Comparison of ENCODE assay signal across 8 mouse cellular contexts in genomic region chr3:146500003-146500809, GRCm38 (mm10). TPM values are rescaled to one million over a fixed set of nuclear protein-coding genes. Genes with fewer than 3 reads are reported as not detected.
DNase-seq lines count a peak whose midpoint lies in the region; ATAC-seq and TF ChIP-seq lines count a peak whose summit lies in the region.

No protein-coding gene starts in this region.

- under 1% methylated on average over 57 of the region's 57 CpGs for WGBS in forebrain, embryonic 10.5 days
- under 1% methylated on average over 43 of the region's 57 CpGs for WGBS in hindbrain, embryonic 11.5 days
- WGBS in limb, embryonic 14.5 days: 1% methylated on average over 24 of the region's 57 CpGs
- WGBS in midbrain, embryonic 13.5 days: under 1% methylated on average over 57 of the region's 57 CpGs

- H3K27me3 ChIP-seq in forebrain, embryonic 10.5 days (ENCODE audit: poor library complexity, severe bottlenecking): no peaks in the 10 kb centered on the region
- no peaks in the 10 kb centered on the region for H3K27me3 ChIP-seq in hindbrain, embryonic 11.5 days (ENCODE audit: control insufficient read depth, insufficient read depth, low read length)
- no peaks in the 10 kb centered on the region for H3K27me3 ChIP-seq in limb, embryonic 14.5 days (ENCODE audit: control insufficient read depth, insufficient read depth, low read length)
- H3K27me3 ChIP-seq in midbrain, embryonic 13.5 days: no peaks in the 10 kb centered on the region

- peaks cover 32% of the 10 kb centered on the region for H3K4me1 ChIP-seq in forebrain, embryonic 10.5 days
- H3K4me1 ChIP-seq in hindbrain, embryonic 11.5 days (replicated peaks; ENCODE audit: control insufficient read depth, insufficient read depth, low read length): no peaks in the 10 kb centered on the region
- peaks cover 16% of the 10 kb centered on the region for H3K4me1 ChIP-seq in limb, embryonic 14.5 days (ENCODE audit: control insufficient read depth, insufficient read depth, low read length)
- peaks cover 25% of the 10 kb centered on the region for H3K4me1 ChIP-seq in midbrain, embryonic 13.5 days (replicated peaks)

- TF ChIP-seq CTCF in layer of hippocampus, adult 2 months (conservative IDR thresholded peaks at IDR 0.05): no peak

- peak overlapping the region; percentile 74 for H3K4me3 ChIP-seq in layer of hippocampus, adult 2 months
- peak overlapping the region; percentile 91 for H3K4me3 ChIP-seq in forebrain, embryonic 10.5 days
- H3K4me3 ChIP-seq in hindbrain, embryonic 11.5 days (ENCODE audit: low read depth, low read length): peak overlapping the region; percentile 85
- peak overlapping the region; percentile 93 for H3K4me3 ChIP-seq in limb, embryonic 14.5 days (replicated peaks; ENCODE audit: low read length)
- peak overlapping the region; percentile 80 for H3K4me3 ChIP-seq in midbrain, embryonic 13.5 days (replicated peaks)

- peak overlapping the region; percentile 46 for H3K4me2 ChIP-seq in hindbrain, embryonic 11.5 days (replicated peaks; ENCODE audit: low read depth, low read length)
- H3K4me2 ChIP-seq in limb, embryonic 14.5 days (replicated peaks; ENCODE audit: low read depth, low read length, severe bottlenecking): peak overlapping the region; percentile 79
- H3K4me2 ChIP-seq in midbrain, embryonic 13.5 days (replicated peaks): peak overlapping the region; percentile 66

- H3K9me3 ChIP-seq in forebrain, embryonic 10.5 days: no peaks in the 10 kb centered on the region
- H3K9me3 ChIP-seq in hindbrain, embryonic 11.5 days (ENCODE audit: control insufficient read depth, low read length): no peaks in the 10 kb centered on the region
- no peaks in the 10 kb centered on the region for H3K9me3 ChIP-seq in limb, embryonic 14.5 days (ENCODE audit: control insufficient read depth, low read length)
- H3K9me3 ChIP-seq in midbrain, embryonic 13.5 days: no peaks in the 10 kb centered on the region

- peak; percentile 86; the same call in 1 of the 2 replicates for ATAC-seq in hindbrain, embryonic 11.5 days (ENCODE audit: low FRiP score)
- ATAC-seq in limb, embryonic 14.5 days (ENCODE audit: low FRiP score, low read depth): peak; percentile 77
- peak; percentile 90 for ATAC-seq in midbrain, embryonic 13.5 days

- H3K36me3 ChIP-seq in forebrain, embryonic 10.5 days (replicated peaks): peaks cover 35% of the 10 kb centered on the region
- H3K36me3 ChIP-seq in hindbrain, embryonic 11.5 days (ENCODE audit: control insufficient read depth, insufficient read depth, low read length): 0 out of 2 replicates have a peak, but pooled peaks cover 2% of the 10 kb centered on the region
- H3K36me3 ChIP-seq in limb, embryonic 14.5 days (ENCODE audit: control insufficient read depth, insufficient read depth, low read length): peaks cover 18% of the 10 kb centered on the region
- peaks cover 8% of the 10 kb centered on the region for H3K36me3 ChIP-seq in midbrain, embryonic 13.5 days

- H3K27ac ChIP-seq in layer of hippocampus, adult 2 months: peak overlapping the region; percentile 82
- H3K27ac ChIP-seq in forebrain, embryonic 10.5 days: peak overlapping the region; percentile 98
- peak overlapping the region; percentile 85 for H3K27ac ChIP-seq in hindbrain, embryonic 11.5 days (ENCODE audit: low read depth, low read length)
- H3K27ac ChIP-seq in limb, embryonic 14.5 days (replicated peaks; ENCODE audit: low read depth, low read length): peak overlapping the region; percentile 96
- peak overlapping the region; percentile 77 for H3K27ac ChIP-seq in midbrain, embryonic 13.5 days

- peak overlapping the region; percentile 93 for H3K9ac ChIP-seq in hindbrain, embryonic 11.5 days (ENCODE audit: low read depth, low read length)
- H3K9ac ChIP-seq in limb, embryonic 14.5 days (ENCODE audit: low read depth, low read length, severe bottlenecking): peak overlapping the region; percentile 94
- peak overlapping the region; percentile 82 for H3K9ac ChIP-seq in midbrain, embryonic 13.5 days (replicated peaks)

- no peak for TF ChIP-seq POLR2A in limb, embryonic 14.5 days (IDR thresholded peaks at IDR 0.05; ENCODE audit: borderline replicate concordance, extremely low read depth, insufficient read depth, insufficient read length)

- DNase-seq in layer of hippocampus, adult 2 months (ENCODE audit: low spot score in 2 of 2): peak in 1 of 2 experiments; percentile 12
- DNase-seq in layer of hippocampus, postnatal 36 days: no peak
- peak; percentile 68 for DNase-seq in adrenal gland, postnatal 14 days
- peak; percentile 71 for DNase-seq in forebrain, embryonic 10.5 days (ENCODE audit: extremely low spot score, low spot score)
- peak; percentile 76 for DNase-seq in hindbrain, embryonic 11.5 days (ENCODE audit: low spot score)
- peak; percentile 60 for DNase-seq in limb, embryonic 14.5 days (ENCODE audit: low spot score)
- peak; percentile 59 to 82 for DNase-seq in spleen, postnatal 4 days (ENCODE audit: low spot score in 2 of 2)

RNA-seq across cellular contexts. Expression of gene Gng5, which starts 0.6 kb away (rescaled TPM):
- 10 to 100 TPM; 44.5 to 46.2 TPM for total RNA-seq in layer of hippocampus, adult 2 months (2021)
- total RNA-seq in layer of hippocampus, postnatal 36 days (2021): 10 to 100 TPM; 44.8 to 53.1 TPM
- 286 and 296 TPM in 2 replicates for total RNA-seq in adrenal gland, postnatal 14 days (2021)
- polyA plus RNA-seq in forebrain, embryonic 10.5 days (2016; fragmentation: Nextera tagmentation; extraction: Ambion mirVana): 1,224 and 1,240 TPM in 2 replicates
- 1,010 and 1,042 TPM in 2 replicates for polyA plus RNA-seq in hindbrain, embryonic 11.5 days (2014; fragmentation: Nextera tagmentation; extraction: Ambion mirVana)
- 339 and 385 TPM in 2 replicates for polyA plus RNA-seq in limb, embryonic 14.5 days (2012; rRNA removed)
- 839 and 880 TPM in 2 replicates for polyA plus RNA-seq in limb, embryonic 14.5 days (2014; fragmentation: Nextera tagmentation; extraction: Ambion mirVana)
- polyA plus RNA-seq in midbrain, embryonic 13.5 days (2015; fragmentation: Nextera tagmentation; extraction: Ambion mirVana): 606 and 609 TPM in 2 replicates

RNA-seq across cellular contexts. Expression of gene Spata1, which starts 0.7 kb away (rescaled TPM):
- 1 to 10 TPM; 2.8 to 4.9 TPM for total RNA-seq in layer of hippocampus, adult 2 months (2021)
- 1 to 10 TPM; 2.8 to 3.3 TPM for total RNA-seq in layer of hippocampus, postnatal 36 days (2021)
- total RNA-seq in adrenal gland, postnatal 14 days (2021): 2.4 and 3.4 TPM in 2 replicates
- 5.2 and 5.6 TPM in 2 replicates for polyA plus RNA-seq in forebrain, embryonic 10.5 days (2016; fragmentation: Nextera tagmentation; extraction: Ambion mirVana)
- polyA plus RNA-seq in hindbrain, embryonic 11.5 days (2014; fragmentation: Nextera tagmentation; extraction: Ambion mirVana): 6.9 and 7.4 TPM in 2 replicates
- 8.2 and 13.8 TPM in 2 replicates for polyA plus RNA-seq in limb, embryonic 14.5 days (2012; rRNA removed)
- polyA plus RNA-seq in limb, embryonic 14.5 days (2014; fragmentation: Nextera tagmentation; extraction: Ambion mirVana): 6.4 and 7.0 TPM in 2 replicates
- polyA plus RNA-seq in midbrain, embryonic 13.5 days (2015; fragmentation: Nextera tagmentation; extraction: Ambion mirVana): 5.5 and 5.8 TPM in 2 replicates

RNA-seq across cellular contexts. Expression of gene Rpf1, which starts 21.0 kb away (rescaled TPM):
- 10 to 100 TPM; 16.3 to 17.1 TPM for total RNA-seq in layer of hippocampus, adult 2 months (2021)
- 10 to 100 TPM; 18.0 to 18.2 TPM for total RNA-seq in layer of hippocampus, postnatal 36 days (2021)
- 29.9 and 37.0 TPM in 2 replicates for total RNA-seq in adrenal gland, postnatal 14 days (2021)
- 68.2 and 70.5 TPM in 2 replicates for polyA plus RNA-seq in forebrain, embryonic 10.5 days (2016; fragmentation: Nextera tagmentation; extraction: Ambion mirVana)
- polyA plus RNA-seq in hindbrain, embryonic 11.5 days (2014; fragmentation: Nextera tagmentation; extraction: Ambion mirVana): 75.2 and 79.4 TPM in 2 replicates
- polyA plus RNA-seq in limb, embryonic 14.5 days (2012; rRNA removed): 27.3 and 41.5 TPM in 2 replicates
- 46.2 and 47.5 TPM in 2 replicates for polyA plus RNA-seq in limb, embryonic 14.5 days (2014; fragmentation: Nextera tagmentation; extraction: Ambion mirVana)
- polyA plus RNA-seq in midbrain, embryonic 13.5 days (2015; fragmentation: Nextera tagmentation; extraction: Ambion mirVana): 52.4 and 55.6 TPM in 2 replicates

RNA-seq across cellular contexts. Expression of gene Ctbs, which starts 50.6 kb away (rescaled TPM):
- total RNA-seq in layer of hippocampus, adult 2 months (2021): 1 to 10 TPM; 9.0 to 9.1 TPM
- 1 to 10 TPM; 7.1 to 8.7 TPM for total RNA-seq in layer of hippocampus, postnatal 36 days (2021)
- 9.6 and 9.8 TPM in 2 replicates for total RNA-seq in adrenal gland, postnatal 14 days (2021)
- polyA plus RNA-seq in forebrain, embryonic 10.5 days (2016; fragmentation: Nextera tagmentation; extraction: Ambion mirVana): 4.5 and 6.1 TPM in 2 replicates
- 6.7 and 8.8 TPM in 2 replicates for polyA plus RNA-seq in hindbrain, embryonic 11.5 days (2014; fragmentation: Nextera tagmentation; extraction: Ambion mirVana)
- 5.2 and 5.4 TPM in 2 replicates for polyA plus RNA-seq in limb, embryonic 14.5 days (2012; rRNA removed)
- 8.8 and 9.3 TPM in 2 replicates for polyA plus RNA-seq in limb, embryonic 14.5 days (2014; fragmentation: Nextera tagmentation; extraction: Ambion mirVana)
- 4.2 and 4.6 TPM in 2 replicates for polyA plus RNA-seq in midbrain, embryonic 13.5 days (2015; fragmentation: Nextera tagmentation; extraction: Ambion mirVana)

Comparison
In these comparisons a context has a peak if more than half of its experiments do, and no peak if none do; other contexts are left out.
1. DNase-seq: peak in adrenal gland, postnatal 14 days (single experiment), forebrain, embryonic 10.5 days (single experiment), hindbrain, embryonic 11.5 days (single experiment), limb, embryonic 14.5 days (single experiment) and spleen, postnatal 4 days (2 of 2); none in layer of hippocampus, postnatal 36 days (0 of 2).
2. Peak in every context shown above with its lines, with median percentiles within 50 percentile points of each other: H3K27ac ChIP-seq, H3K4me3 ChIP-seq, ATAC-seq, H3K4me2 ChIP-seq and H3K9ac ChIP-seq.